Mouse (Mus musculus) spleen, embryonic (tissue): Measurements from ENCODE around the gene St3gal6.

ENCODE experiments used
- CTCF ChIA-PET: fragments of 350-600 bp; sonication (Branson Sonifier 250); formaldehyde crosslinking; loops from one replicate; lab custom pipeline; 2022; lab: Charles Lee

St3gal6 gene

DNA sequence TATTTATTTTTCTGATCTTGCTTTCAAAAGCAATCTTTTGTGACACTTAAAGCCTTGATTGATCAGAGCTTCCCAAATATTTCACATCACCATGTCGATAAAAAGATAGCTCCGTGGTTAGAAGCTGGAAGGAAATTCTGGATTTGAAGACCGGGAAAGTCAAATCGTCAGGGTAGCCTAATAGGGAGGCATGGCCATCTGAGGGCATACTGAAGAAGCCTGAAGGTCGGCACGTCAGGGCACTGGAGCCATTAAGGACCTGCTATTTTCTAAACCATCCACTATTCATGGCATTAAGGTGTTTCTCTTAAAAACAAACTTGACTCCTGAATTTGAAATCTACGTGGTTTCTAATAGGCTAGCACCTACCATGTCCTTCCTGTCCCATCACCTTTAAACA lies 2.1 kb downstream of the St3gal6 start:
- CTCF ChIA-PET: no interaction called here

DNA sequence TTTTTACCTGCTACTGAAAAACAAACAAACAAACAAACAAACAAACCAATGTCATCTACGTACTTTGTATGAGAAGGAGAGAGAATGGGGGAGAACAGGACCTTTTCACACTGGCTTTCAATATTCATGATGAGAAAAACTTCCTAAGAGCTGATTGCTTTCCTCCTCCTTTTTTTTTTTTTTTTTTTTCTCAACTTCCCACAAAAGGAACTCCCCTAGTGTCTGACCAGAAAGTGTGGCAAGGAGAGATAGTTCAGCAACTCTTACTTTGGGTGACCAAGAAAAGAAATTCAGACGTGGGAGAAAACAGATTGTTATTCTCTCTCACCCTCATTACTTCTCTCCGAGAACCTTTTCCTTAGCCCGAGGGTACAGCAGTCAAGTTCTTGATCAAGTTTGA lies 2.9 kb downstream of the St3gal6 start:
- CTCF ChIA-PET: no interaction called here

DNA sequence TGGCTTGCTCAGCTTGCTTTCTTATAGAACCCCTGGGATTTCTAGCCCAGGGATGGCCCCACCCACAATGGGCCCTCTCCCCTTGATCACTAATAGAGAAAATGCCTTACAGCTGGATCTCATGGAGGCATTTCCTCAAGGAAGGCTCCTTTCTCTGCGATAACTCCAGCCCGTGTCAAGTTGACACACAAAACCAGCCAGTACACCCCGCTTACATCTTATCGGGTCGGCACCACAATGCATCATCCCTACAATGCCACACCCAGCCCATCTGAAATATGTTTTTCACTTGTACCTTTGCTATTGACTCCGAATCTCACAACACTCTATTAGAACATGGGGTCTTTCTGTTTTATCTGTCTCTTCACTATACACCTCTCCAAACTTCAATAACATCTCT lies 3.6 kb downstream of the St3gal6 start:
- CTCF ChIA-PET: interaction anchor here (0.6 kb wide), 1 partner anchor 15 kb away, joined by 5 read pairs; no protein-coding TSS in a partner anchor

- CTCF ChIA-PET: interaction anchor here (0.6 kb wide), 1 partner anchor 16 kb away, joined by 5 read pairs; no protein-coding TSS in a partner anchor
These were observed 4.4 kb downstream of the St3gal6 start for GRCm38 (mm10) chr16:58519650-58520073.

DNA sequence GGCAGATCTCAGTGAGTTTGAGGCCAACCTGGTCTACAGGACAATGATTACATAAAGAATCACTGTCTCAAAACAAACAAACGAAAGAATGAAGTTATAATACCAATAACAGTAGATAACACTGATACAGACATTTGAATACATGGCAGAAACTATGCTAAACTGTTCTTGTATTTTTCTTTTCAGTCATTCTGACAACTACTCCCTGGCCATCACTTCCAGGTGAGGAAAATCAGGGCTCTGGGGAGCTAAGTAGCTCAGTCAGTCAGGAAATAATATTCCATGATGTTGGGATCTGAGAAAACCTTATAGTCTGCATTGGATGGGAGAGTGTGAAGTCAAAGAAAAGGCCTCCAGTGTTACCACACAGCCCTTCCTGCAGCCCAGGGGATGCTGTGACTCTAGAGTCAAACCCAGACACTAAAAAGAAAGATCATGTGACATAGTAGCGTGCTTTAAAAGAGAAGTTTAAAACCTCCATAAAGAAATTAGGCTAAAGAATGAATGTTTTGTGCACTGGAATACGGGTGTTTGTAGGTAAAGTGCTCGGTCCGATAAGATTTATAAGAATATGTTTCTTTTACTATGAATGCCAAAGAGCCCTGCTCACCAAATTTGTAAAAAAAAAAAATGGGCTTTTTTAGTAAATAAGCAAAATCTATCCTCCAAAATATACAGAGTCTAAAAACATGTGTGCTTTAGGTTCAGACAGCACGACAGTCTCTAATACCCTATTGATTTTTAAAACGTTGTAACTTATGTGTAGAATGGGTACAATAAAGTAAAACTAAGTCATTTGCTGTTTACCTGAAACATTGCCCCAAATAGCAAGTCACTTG lies 6.9 kb downstream of the St3gal6 start:
- CTCF ChIA-PET: no interaction called here

DNA sequence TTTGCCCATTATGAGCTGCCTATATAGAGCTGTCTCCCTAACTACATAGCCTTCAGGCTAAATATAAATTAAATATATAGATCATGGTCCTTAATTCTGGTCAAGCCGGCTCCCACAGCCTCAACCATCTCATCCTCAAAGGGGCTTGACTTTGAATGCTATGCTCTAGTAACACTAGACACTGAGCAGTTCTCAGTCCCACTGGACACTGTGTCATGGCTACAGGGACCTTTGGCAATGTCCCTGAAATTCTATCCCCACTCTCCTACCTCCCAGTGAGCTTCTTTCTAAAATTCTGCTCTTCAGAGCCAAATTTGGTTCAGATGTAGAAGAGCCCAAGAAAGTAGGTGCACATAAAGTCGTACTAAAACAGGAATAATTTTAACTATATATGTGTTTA lies 7.9 kb downstream of the St3gal6 start:
- CTCF ChIA-PET: interaction anchor here (0.6 kb wide), 1 partner anchor 57 kb away, joined by 3 read pairs; no protein-coding TSS in a partner anchor

DNA sequence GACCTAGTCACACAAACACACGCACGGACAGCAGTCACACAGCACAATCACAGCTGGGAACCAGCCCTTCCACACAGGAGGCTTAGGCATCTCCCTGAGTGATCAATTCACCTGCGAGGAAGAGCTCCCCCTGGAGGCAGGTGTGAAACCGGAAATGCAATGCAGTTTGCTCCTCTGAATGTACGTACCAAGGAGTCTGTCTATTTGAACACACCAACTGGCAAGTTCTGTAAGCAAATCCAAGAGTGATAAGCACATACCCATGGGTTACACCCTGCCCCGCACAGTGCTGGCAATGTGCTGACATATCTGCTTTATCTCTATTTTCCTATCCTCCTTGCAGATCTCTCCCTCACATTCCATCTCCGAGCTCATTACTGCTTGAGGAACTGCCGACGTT lies 9.5 kb downstream of the St3gal6 start:
- CTCF ChIA-PET: interaction anchor here (1.5 kb wide), 1 partner anchor 53 kb away, joined by 7 read pairs; no protein-coding TSS in a partner anchor

- CTCF ChIA-PET: interaction anchor here (1.5 kb wide), 1 partner anchor 52 kb away, joined by 7 read pairs; no protein-coding TSS in a partner anchor
These were observed 10.3 kb downstream of the St3gal6 start for GRCm38 (mm10) chr16:58513755-58514154.

DNA sequence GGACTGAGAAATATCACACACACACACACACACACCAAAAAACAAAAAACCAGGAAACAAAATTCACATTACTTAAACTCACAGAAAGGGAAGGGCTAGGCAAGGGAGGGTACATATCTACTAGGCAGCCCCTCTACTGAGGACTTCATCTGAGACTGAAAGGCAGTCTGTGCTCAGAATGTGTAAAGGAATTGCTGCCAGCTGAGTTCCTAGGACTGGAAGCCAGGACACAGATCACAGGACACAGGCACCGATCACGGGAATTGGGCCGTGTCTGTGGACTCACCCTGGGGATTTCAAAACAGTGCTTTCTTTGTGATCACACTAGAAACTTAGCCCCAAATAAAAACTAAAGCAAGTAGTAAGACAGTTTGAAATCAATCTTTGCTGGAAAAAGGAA lies 11.2 kb downstream of the St3gal6 start:
- CTCF ChIA-PET: interaction anchor here (1.0 kb wide), 1 partner anchor 51 kb away, joined by 3 read pairs; no protein-coding TSS in a partner anchor

DNA sequence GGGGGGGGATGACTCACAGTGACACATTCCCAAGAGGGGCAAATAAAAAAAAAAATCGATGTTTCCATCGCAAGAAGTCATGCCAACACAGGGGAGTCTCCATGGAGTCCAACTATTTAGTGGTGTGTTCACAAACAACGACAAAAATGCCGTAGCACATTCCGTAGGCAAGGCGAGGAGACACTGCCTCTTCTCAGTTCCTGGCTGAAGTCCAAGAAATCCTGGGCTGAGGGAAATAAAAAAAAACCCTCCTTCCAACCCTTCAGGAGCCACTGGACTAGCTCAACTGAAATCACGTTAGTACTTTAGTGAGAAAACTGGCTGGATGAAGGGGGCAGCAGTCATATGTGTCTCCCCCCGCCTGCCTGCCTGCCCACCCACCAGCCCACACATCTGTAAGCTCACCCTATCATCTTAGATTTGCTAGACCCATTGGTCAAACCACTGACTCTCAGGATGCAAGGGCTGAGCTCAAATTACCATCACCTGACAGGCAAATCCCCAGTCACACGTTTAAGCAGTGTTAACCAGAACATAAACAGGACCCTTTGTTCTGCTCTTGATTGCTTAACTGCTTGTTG lies 11.8 kb downstream of the St3gal6 start:
- CTCF ChIA-PET: interaction anchor here (1.0 kb wide), 1 partner anchor 50 kb away, joined by 3 read pairs; no protein-coding TSS in a partner anchor

GRCm38 (mm10) chr16:58504945-58505344 lies 19.1 kb downstream of the St3gal6 start:
- CTCF ChIA-PET: interaction anchor here (0.7 kb wide), 1 partner anchor 22 kb away, joined by 4 read pairs; no protein-coding TSS in a partner anchor

DNA sequence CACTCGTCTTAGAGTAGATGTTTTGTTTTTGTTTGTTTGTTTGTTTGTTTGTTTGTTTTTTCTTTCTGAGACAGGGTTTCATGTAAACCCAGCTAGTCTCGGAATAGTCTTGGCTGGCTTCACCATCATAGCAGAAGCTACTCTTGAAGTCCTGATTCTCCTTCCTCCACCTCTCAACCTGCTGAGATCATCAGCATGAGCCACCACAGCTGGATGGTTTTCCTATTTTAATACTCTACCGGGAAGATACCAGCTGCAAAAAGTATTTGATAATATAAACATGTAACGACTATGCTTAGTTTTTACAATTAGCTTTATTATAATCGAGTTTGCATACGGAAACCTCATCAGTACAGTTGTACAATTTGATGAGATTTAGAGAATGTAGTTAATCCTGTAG lies 21.5 kb downstream of the St3gal6 start:
- CTCF ChIA-PET: no interaction called here

- CTCF ChIA-PET: no interaction called here
These were observed 22.2 kb downstream of the St3gal6 start for GRCm38 (mm10) chr16:58501760-58502301.

DNA sequence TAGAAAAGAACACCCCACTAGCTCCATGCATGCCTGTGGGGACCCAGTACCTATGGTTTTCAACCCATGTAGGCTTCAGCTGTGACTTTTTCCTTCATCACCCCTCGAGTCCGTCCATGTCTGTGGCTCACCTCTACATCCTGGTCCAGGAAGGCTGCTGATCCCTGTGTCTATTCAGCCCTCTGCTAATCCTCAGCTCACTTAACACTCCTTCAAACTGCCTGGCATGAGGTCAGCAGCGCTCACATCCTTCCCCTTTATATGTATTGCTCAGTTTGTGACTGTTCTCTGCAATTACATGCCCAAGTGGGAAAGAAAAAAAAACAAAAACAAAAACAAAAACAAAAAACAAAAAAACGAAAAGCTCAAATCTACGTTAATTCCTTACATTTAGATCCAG lies 24.4 kb downstream of the St3gal6 start:
- CTCF ChIA-PET: interaction anchor here (1.1 kb wide), 1 partner anchor 24 kb away, joined by 3 read pairs; no protein-coding TSS in a partner anchor

DNA sequence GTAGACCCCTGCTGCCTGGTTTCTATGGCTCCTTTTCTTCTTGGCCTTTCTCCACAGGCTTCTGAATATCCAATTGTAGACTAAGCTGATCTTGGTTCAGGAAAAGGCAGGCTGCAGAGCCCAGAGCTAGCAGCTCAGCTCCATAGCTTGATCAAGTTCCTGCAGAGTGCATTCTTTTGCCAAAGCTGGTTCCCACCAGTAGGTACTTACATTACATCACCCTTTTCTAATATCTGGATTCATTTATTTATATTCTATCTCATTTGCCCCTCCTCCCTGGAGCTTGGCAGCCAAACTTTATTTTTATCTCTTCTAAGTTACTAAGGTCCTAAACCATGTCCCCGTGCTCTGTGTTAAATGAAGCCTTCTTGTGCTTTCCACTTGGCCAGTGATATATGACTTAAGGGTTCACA lies 24.9 kb downstream of the St3gal6 start:
- CTCF ChIA-PET: interaction anchor here (1.1 kb wide), 1 partner anchor 24 kb away, joined by 3 read pairs; no protein-coding TSS in a partner anchor

GRCm38 (mm10) chr16:58497886-58498713 lies 25.9 kb downstream of the St3gal6 start:
- CTCF ChIA-PET: interaction anchor here (1.1 to 1.2 kb wide), 2 partner anchors 15 to 21 kb away, joined by 3 to 4 read pairs; no protein-coding TSS in a partner anchor

GRCm38 (mm10) chr16:58496791-58497190 lies 27.3 kb downstream of the St3gal6 start:
- CTCF ChIA-PET: no interaction called here

DNA sequence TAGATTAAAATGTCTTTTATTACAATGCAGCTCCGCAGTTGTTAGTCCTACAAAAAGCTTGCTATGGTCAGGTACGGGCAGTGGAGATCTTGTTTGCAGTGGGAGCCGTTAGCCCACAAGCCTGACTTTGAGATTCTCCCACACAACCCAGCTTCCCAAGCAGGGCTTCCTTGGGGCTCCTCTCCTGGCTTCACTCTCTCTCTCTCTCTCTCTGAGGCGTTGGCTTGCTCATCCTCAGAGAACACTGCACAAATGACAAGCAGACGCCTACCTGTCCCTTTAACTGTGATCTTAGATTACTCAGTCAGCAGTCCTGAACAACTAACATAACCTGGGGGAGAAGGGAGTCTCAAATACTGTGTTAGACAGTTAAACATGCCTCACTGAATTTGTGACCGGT lies 36.2 kb downstream of the St3gal6 start:
- CTCF ChIA-PET: interaction anchor here (0.5 kb wide), 1 partner anchor 1179 kb away, joined by 9 read pairs; no protein-coding TSS in a partner anchor

DNA sequence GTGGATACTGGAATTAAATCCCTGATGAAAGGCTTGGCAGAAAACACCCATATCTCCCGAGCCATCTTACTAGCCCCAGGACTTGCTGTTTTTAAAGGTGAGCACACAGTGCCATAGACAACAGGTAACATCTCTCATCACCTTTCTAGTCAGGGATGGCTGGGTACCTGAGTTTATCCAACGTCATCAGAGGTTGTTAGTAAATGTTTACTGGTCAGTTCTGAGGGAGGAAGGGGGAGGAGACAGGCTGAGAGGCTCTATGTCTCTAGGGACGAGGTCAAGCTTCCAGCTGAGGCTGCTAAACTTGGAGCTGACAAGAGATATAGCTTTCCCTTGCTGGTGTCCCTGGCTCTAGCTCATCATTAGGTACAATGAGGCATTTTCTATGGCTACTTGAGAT lies 41.7 kb downstream of the St3gal6 start:
- CTCF ChIA-PET: interaction anchor here (0.5 kb wide), 1 partner anchor 23 kb away, joined by 4 read pairs; no protein-coding TSS in a partner anchor

- CTCF ChIA-PET: interaction anchor here (0.5 kb wide), 1 partner anchor 8 kb away, joined by 3 read pairs; no protein-coding TSS in a partner anchor
These were observed 42.2 kb downstream of the St3gal6 start for GRCm38 (mm10) chr16:58481906-58482270.
